Mouse (Mus musculus) brain, embryonic 14.5 days (tissue): ENCODE measurements around the gene Set. TPM values are rescaled to one million over a fixed set of nuclear protein-coding genes. Genes with fewer than 3 reads are reported as not detected.

Experiments
- DNase-seq: peaks from one replicate; pipeline ENCODE4 v3.0.0-alpha.2; 2011; ENCODE audit warnings: low read depth
- CTCF ChIP-seq: fragments of 200-500 bp; IDR thresholded peaks from 2 replicates; pipeline ENCODE4 v1.5.1; 2012; ENCODE audit warnings: inconsistent platforms, mild to moderate bottlenecking, moderate library complexity, borderline replicate concordance; ENCODE audit not compliant: insufficient read depth, insufficient read length; ENCODE audit errors: extremely low read depth
- POLR2A ChIP-seq: fragments of 200-500 bp; IDR thresholded peaks from 2 replicates; pipeline ENCODE4 v1.6.1; 2012; ENCODE audit warnings: mild to moderate bottlenecking, inconsistent platforms, borderline replicate concordance; ENCODE audit not compliant: poor library complexity, insufficient read depth, insufficient read length, severe bottlenecking; ENCODE audit errors: extremely low read depth
- polyA plus RNA-seq: library from polyadenylated mRNA; depleted of rRNA; stranded (reverse); fragments of >200 nt; gene quantifications from 2 replicates; pipeline ENCODE4 v1.2.3, GENCODE M21; 2012

The Set gene
- polyA plus RNA-seq, 1 experiment, result 340 TPM

GRCm38 (mm10) chr2:30064298-30064697 is 7.1 kb downstream of the Set start:
- TF ChIP-seq CTCF, result no peak
- no peak for TF ChIP-seq POLR2A
- no peak for DNase-seq

- TF ChIP-seq CTCF (no peak), POLR2A (peak; percentile 88)
- peak; percentile 99 for DNase-seq
Observed at GRCm38 (mm10) chr2:30066046-30066901, 9.1 kb downstream of the Set start.

GRCm38 (mm10) chr2:30067031-30067888 is 10.1 kb downstream of the Set start:
- no peak for TF ChIP-seq CTCF
- no peak; the same call in 1 of the 2 replicates for TF ChIP-seq POLR2A
- DNase-seq, result peak; percentile 63

- DNase-seq, result no peak
- no peak for TF ChIP-seq CTCF
- no peak for TF ChIP-seq POLR2A
Observed at GRCm38 (mm10) chr2:30067962-30068361, 10.8 kb downstream of the Set start.

GRCm38 (mm10) chr2:30072875-30073274 is 15.7 kb downstream of the Set start:
- DNase-seq, result no peak
- TF ChIP-seq POLR2A (no peak), CTCF (no peak)

- DNase-seq, result no peak
- TF ChIP-seq CTCF (no peak), POLR2A (no peak)
Observed at GRCm38 (mm10) chr2:30073285-30073684, 16.1 kb downstream of the Set start.

GRCm38 (mm10) chr2:30075625-30076024 is 18.4 kb downstream of the Set start:
- TF ChIP-seq POLR2A, result no peak
- no peak for TF ChIP-seq CTCF
- no peak for DNase-seq

- TF ChIP-seq CTCF (no peak), POLR2A (no peak)
- no peak for DNase-seq
Observed at GRCm38 (mm10) chr2:30076439-30076838, 19.3 kb downstream of the Set start.

GRCm38 (mm10) chr2:30076959-30077358 is 19.8 kb downstream of the Set start:
- TF ChIP-seq CTCF, result no peak
- TF ChIP-seq POLR2A, result no peak
- DNase-seq, result no peak

GRCm38 (mm10) chr2:30077502-30078348 is 20.5 kb downstream of the Set start, which contains the start of gene Pkn3:
Gene Pkn3, plus strand, starts transcription at chr2:30077684.
- DNase-seq, result peak; percentile 91
- TF ChIP-seq POLR2A, result no peak
- peak; percentile 99 for TF ChIP-seq CTCF
